Mouse (Mus musculus) Patski (cell line): ENCODE measurements at regions not wholly inside any gene's neighbourhood (a gene's known extent, or its start where the extent isn't known, plus 50 kb on each side); places are given as distances from the start of the nearest gene placed in this dataset.
"Not testable (repeated sequence)": the region's sequence is repeated elsewhere in the genome, so short reads cannot be mapped to it uniquely, and the experiment has no call there.

Source experiments
- ATAC-seq: fragments of 100-300 bp; one replicate; pipeline ENCODE4 v1.8.0; 2021
- CTCF ChIA-PET: fragments of 350-600 bp; sonication (Branson Sonifier 250); formaldehyde crosslinking; loops from one replicate; lab custom pipeline; 2022; ENCODE audit warnings: inconsistent platforms; lab: Charles Lee
- POLR2A ChIA-PET: fragments of 350-600 bp; sonication (Branson Sonifier 250); formaldehyde crosslinking; loops from one replicate; lab custom pipeline; 2022; ENCODE audit warnings: antibody characterized with exemption, inconsistent platforms; lab: Charles Lee
- DNase-seq: peaks from one replicate; pipeline ENCODE4 v3.0.0-alpha.2; 2011; ENCODE audit warnings: low read depth, low spot score
- H3K27me3 ChIP-seq: fragments of 371-371 bp; one replicate; pipeline ENCODE4 v1.5.1; 2021
- CTCF ChIP-seq: fragments of 100-300 bp; IDR thresholded peaks from one replicate; pipeline ENCODE4 v1.5.1; 2021
- in situ Hi-C: fragments of 300-500 bp; cut with MboI; formaldehyde crosslinking; loops from 3 replicates; pipeline ENCODE4 v1.11.1; 2018; ENCODE audit warnings: low pct_unique_long_range_greater_than_20kb, mixed read lengths

DNA sequence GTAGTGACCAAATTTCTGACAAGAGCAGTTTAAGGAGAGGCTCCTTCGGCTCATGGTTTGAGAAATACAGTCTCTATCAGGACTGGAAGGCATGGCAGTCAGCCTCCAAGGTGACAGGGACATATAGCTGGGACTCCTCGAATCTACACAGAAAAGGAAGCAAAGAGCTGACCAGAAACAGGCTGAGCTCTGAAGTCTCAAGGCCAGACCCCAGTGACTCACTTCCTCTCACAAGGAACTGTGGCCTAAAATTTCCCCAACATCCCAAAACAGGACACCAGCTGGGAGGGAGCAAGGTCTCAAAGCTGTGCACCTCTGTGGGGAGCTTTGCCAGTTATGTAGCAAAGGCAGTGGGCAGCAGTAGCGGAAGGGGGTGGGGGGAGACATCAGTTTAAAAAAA is 110.7 kb downstream of the Sox4 start:
- ChIA-PET POLR2A (no interaction called here), CTCF (interaction anchor here (1.0 kb wide), 1 partner anchor 15 kb away, joined by 3 read pairs; no protein-coding TSS in a partner anchor)
- H3K27me3 ChIP-seq: no peaks in the 10 kb centered on the region
- in situ Hi-C loops: no loop called here
- ATAC-seq (no peak), DNase-seq (no peak)
- no peak for TF ChIP-seq CTCF

DNA sequence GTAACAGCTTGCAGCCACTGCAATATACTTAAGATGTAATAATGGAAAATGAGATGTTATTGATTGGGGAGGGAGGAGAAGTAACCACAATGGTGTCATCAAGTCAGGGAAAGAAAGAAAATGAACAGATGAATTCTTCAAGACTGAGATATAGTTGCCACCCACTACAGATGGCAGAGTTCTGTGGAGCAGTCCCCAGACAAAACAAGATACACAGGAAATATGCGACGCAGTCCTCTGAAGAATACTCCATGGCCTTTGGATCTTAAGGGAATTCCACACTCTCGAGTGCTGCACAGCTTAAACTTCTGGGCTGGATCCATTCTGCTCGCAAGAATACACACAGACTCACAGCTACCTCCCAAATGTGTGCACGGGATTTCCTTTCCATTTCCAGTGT is 113.4 kb downstream of the Sox4 start:
- in situ Hi-C loops: no loop called here
- POLR2A ChIA-PET: interaction anchor here (0.6 kb wide), 1 partner anchor 108 kb away, joined by 3 read pairs; no protein-coding TSS in a partner anchor
- H3K27me3 ChIP-seq: no peaks in the 10 kb centered on the region
- no peak for ATAC-seq
- no peak for DNase-seq
- CTCF ChIA-PET: interaction anchor here (1.2 kb wide), 1 partner anchor 19 kb away, joined by 3 read pairs; no protein-coding TSS in a partner anchor
- no peak for TF ChIP-seq CTCF

DNA sequence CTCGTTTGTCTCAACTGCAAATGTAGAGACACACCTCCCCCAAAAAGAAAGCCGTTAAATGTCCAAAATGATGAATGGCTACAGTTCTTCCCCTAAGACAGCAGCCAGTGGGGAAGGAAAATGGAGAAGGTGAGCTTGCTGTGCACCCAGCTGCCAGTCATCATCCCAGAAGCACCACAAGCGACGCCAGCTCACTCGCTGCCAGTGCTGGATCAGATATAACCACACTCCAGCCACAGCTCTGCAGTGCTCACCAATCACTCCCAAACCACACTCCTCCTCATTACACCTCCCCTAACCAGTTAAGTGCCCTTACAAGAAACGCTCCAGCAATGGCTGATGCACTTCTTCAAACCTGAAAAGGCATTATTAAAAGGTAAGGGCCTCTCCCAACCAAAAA is 114.4 kb downstream of the Sox4 start:
- TF ChIP-seq CTCF: no peak
- DNase-seq (no peak), ATAC-seq (no peak)
- in situ Hi-C loops: no loop called here
- POLR2A ChIA-PET: interaction anchor here (0.7 kb wide), 1 partner anchor 1675 kb away, joined by 7 read pairs; no protein-coding TSS in a partner anchor
- CTCF ChIA-PET: no interaction called here
- H3K27me3 ChIP-seq: no peaks in the 10 kb centered on the region

DNA sequence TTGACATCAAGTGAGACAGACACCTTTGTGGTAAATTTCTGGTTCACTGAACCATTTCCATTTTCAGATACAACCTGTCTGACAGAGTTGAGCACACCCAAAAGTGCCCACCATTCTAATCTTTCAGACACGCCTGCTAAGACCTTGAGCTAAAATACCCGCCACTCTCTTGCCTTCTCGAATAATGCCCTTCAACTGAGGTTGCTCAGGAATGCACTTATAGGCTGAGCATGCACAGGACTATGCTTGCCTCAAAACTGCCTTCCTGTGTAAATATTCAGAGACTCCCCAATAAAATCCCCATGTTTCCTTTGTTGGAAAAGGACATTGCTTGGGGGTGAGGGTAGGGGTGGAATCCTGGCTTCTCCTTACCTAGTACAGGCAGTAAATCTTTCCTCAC is 115.3 kb downstream of the Sox4 start:
- in situ Hi-C loops: no loop called here
- no peaks in the 10 kb centered on the region for H3K27me3 ChIP-seq
- DNase-seq: no peak
- no peak for ATAC-seq
- CTCF ChIA-PET: no interaction called here
- no peak for TF ChIP-seq CTCF
- POLR2A ChIA-PET: no interaction called here

DNA sequence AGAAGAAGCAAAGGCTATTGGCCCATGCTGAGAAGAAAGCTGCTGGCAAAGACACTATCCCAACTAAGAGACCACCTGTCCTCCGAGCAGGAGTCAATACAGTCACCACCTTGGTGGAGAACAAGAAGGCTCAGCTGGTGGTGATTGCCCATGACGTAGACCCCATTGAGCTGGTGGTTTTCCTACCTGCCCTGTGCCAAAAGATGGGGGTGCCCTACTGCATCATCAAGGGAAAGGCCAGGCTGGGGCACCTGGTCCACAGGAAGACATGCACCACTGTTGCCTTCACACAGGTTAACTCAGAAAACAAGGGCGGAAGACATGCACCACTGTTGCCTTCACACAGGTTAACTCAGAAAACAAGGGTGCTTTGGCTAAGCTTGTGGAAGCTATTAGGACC is 116.3 kb downstream of the Sox4 start:
- CTCF ChIA-PET, in situ Hi-C loops, ATAC-seq, H3K27me3 ChIP-seq, DNase-seq: not testable (repeated sequence)
- POLR2A ChIA-PET: interaction anchor here (0.7 kb wide), 1 partner anchor 62 kb away, joined by 3 read pairs; no protein-coding TSS in a partner anchor

DNA sequence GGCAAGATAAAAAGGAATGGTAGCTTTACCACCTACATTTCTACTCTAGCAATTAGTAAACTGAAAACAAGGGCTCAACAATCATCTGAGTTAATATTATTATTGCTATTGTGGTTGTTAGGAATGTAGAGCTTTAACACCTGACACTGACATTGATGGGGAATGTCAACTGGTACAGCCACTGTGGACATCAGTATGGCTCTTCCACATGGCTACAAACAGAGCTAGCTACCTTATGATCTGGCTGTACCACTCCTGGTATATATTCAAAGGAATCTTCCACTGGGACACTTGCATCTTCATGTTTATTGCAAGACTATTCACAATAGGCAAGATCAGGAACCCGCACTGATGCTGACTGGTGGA is 119.8 kb downstream of the Sox4 start:
- ChIA-PET CTCF (no interaction called here), POLR2A (no interaction called here)
- TF ChIP-seq CTCF: no peak
- in situ Hi-C loops: no loop called here
- ATAC-seq (no peak), DNase-seq (no peak)
- H3K27me3 ChIP-seq: no peaks in the 10 kb centered on the region

DNA sequence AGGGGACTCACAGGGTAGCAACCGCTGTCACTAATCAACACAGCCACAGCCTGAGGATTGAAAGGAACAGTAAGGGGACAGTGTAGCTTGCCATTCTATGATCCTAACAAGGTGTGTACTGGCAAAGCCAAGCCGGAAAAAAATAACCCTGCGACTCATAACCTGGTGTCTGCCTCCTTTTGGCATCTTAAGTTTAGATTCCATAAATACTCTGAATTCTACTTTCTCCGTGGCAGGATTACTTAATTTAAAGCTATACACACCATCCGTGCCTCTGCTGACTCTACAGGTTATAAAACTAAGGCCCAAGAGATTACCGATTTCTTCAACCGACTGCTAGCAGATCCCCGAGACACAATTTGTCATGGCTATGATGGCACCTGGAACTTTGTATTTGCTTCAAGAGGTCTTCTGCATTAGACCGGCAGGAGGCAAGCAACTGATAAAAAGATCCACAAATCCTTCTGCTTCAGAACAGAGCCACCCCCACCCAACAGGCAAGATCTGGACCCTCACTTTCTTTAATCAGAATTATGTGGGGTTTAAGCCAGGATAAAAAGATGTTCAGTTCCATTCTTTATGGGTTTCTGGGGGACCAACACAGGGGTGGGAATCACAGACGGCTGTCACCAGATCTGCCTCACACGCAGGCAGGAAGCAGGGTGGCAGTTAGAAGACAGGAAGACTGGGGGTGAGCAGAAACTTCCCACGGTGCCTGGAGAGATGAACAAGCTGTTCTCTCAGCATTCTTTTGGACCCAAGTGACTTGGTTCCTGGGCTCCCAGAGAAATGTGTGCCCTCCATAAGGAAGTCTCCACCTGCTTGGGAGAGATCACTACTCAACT is 120.4 kb downstream of the Sox4 start:
- POLR2A ChIA-PET: no interaction called here
- no peaks in the 10 kb centered on the region for H3K27me3 ChIP-seq
- in situ Hi-C loops: no loop called here
- CTCF ChIA-PET: no interaction called here
- DNase-seq (no peak), ATAC-seq (no peak)
- TF ChIP-seq CTCF: no peak

DNA sequence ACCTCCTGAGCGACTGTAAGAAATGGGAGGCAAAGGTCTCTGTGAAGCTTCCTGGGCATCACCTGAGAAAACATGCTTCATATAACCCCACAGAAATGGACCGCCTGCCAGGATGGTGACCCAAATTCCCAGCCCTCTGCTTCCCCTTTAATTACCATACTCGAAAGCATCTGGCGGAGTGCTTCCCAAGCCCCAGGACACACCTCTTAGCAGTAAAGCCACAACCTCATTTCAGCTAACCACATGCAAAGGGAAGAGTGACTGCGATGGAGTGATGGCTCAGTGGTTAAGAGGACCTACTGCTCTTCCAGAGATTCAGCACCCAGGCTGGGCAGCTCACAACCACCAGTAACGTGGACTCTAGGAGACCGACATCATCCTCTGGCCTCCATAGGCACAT is 127.2 kb downstream of the Sox4 start:
- no peaks in the 10 kb centered on the region for H3K27me3 ChIP-seq
- POLR2A ChIA-PET: no interaction called here
- CTCF ChIA-PET: no interaction called here
- no peak for TF ChIP-seq CTCF
- in situ Hi-C loops: no loop called here
- ATAC-seq (no peak), DNase-seq (no peak)

DNA sequence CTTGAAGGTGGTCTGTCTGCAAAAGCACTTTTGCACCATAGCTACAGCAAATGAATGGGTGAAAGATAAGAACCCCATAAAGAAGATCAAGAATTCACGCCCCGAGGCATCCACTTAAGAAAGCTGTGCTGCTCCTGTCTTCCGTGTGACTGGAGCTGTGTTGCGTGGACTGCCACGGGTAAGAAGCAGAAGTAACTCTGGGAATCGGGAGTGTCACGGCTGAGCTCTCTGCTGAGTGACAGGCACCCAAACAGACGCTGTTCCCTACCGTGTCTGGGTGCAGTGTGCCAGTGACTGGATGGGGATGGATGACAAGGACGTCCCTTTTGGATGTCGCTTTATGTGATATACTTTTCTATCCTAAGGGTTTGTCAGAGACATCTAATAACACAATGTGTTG is 129.5 kb downstream of the Sox4 start:
- in situ Hi-C loops: no loop called here
- ChIA-PET CTCF (interaction anchor here (1.2 to 1.6 kb wide), 2 partner anchors 11 to 64 kb away, joined by 3 read pairs; no protein-coding TSS in a partner anchor), POLR2A (no interaction called here)
- no peak for TF ChIP-seq CTCF
- DNase-seq: no peak
- H3K27me3 ChIP-seq: no peaks in the 10 kb centered on the region
- no peak for ATAC-seq

DNA sequence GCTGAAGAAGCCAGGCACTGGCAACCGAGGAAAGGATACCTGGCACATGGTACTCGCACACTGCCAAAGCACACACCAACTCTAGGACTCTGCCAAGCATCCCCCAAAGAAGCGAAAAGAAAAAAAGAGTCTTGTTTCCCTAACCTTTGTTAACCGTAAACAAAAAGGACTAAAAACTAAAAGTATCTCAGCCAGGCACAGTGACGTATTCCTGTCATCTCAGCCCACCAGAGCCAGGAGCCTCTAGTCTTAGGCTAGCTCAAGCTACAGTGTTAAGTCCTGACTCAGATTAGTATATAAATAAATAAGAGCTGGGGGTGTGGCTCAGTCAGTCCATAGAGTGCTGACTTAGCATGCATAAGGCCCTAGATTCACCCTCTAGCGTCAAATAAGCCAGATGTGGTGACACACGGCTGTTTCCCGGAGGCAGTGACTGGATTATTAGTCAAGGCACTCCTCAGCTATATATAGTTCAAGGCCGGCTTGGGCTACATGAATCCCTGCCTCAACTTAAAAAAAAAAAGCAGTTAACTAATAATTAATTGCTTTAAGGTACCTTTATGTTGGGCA is 130.1 kb downstream of the Sox4 start:
- CTCF ChIA-PET: interaction anchor here (1.2 to 1.6 kb wide), 2 partner anchors 10 to 64 kb away, joined by 3 read pairs; no protein-coding TSS in a partner anchor
- H3K27me3 ChIP-seq: no peaks in the 10 kb centered on the region
- no peak for ATAC-seq
- POLR2A ChIA-PET: no interaction called here
- in situ Hi-C loops: no loop called here
- DNase-seq: no peak
- TF ChIP-seq CTCF: no peak
